Mouse (Mus musculus): ENCODE data around the gene Bcl2. TPM values are rescaled to one million over a fixed set of nuclear protein-coding genes. Genes with fewer than 3 reads are reported as not detected.
"Not testable (repeated sequence)": the region's sequence is repeated elsewhere in the genome, so short reads cannot be mapped to it uniquely, and the experiment has no call there.

Bcl2 gene
- polyA plus RNA-seq, 1 experiment from 2014 or later: 11.9 TPM

- no peaks in the 10 kb centered on the region for H3K9me3 ChIP-seq (ENCODE audit: control insufficient read depth, low read length)
- no peak overlapping the region for H3K9ac ChIP-seq (ENCODE audit: low read depth, low read length)
- WGBS: 93% methylated on average over 6 of the region's 6 CpGs
- H3K27me3 ChIP-seq (replicated peaks; ENCODE audit: control insufficient read depth, insufficient read depth, low read length): no peaks in the 10 kb centered on the region
- H3K4me2 ChIP-seq (ENCODE audit: low read depth, low read length): no peak overlapping the region
- H3K36me3 ChIP-seq (ENCODE audit: control insufficient read depth, insufficient read depth, low read length): 0 out of 2 replicates have a peak, but pooled peaks cover 3% of the 10 kb centered on the region
- H3K27ac ChIP-seq (ENCODE audit: low read length): no peak overlapping the region
- no peak overlapping the region for H3K4me3 ChIP-seq (ENCODE audit: low read length)
- ATAC-seq: no peak
- H3K4me1 ChIP-seq (ENCODE audit: control insufficient read depth, insufficient read depth, low read length): no peaks in the 10 kb centered on the region
Measured at GRCm38 (mm10) chr1:106742980-106743379, 28.9 kb upstream of the Bcl2 start.

GRCm38 (mm10) chr1:106740735-106741134 lies 26.7 kb upstream of the Bcl2 start:
- ATAC-seq: no peak
- WGBS: 94% methylated on average over 4 of the region's 4 CpGs
- Histone ChIP-seq H3K27me3 (replicated peaks; ENCODE audit: control insufficient read depth, insufficient read depth, low read length) (no peaks in the 10 kb centered on the region), H3K4me1 (ENCODE audit: control insufficient read depth, insufficient read depth, low read length) (no peaks in the 10 kb centered on the region), H3K9me3 (ENCODE audit: control insufficient read depth, low read length) (no peaks in the 10 kb centered on the region), H3K9ac (ENCODE audit: low read depth, low read length) (no peak overlapping the region), H3K4me3 (ENCODE audit: low read length) (no peak overlapping the region), H3K4me2 (ENCODE audit: low read depth, low read length) (no peak overlapping the region), H3K27ac (ENCODE audit: low read length) (no peak overlapping the region), H3K36me3 (ENCODE audit: control insufficient read depth, insufficient read depth, low read length) (0 out of 2 replicates have a peak, but pooled peaks cover 3% of the 10 kb centered on the region)

DNA sequence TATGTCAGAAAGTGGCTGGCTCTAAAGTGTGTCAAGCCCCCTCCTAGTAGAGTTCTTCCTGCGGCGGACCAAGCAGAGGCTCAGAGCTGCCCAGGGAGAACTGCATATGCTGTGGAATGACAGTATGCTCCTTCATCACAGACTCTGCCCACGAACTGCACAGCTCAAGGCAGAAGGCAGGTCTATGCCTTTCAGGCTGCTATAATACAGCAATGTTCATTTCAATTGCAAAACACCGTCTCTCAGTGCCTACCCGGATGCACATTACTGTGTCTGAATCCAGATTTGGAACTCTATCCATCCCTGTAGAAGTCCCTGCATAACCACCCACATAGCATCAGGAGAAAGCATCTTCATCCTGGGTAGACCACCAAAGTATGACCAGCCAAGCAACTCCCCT lies 25.7 kb upstream of the Bcl2 start:
- no peak overlapping the region for H3K9ac ChIP-seq (ENCODE audit: low read depth, low read length)
- H3K36me3 ChIP-seq (ENCODE audit: control insufficient read depth, insufficient read depth, low read length): 0 out of 2 replicates have a peak, but pooled peaks cover 3% of the 10 kb centered on the region
- H3K9me3 ChIP-seq (ENCODE audit: control insufficient read depth, low read length): no peaks in the 10 kb centered on the region
- H3K4me1 ChIP-seq (ENCODE audit: control insufficient read depth, insufficient read depth, low read length): no peaks in the 10 kb centered on the region
- H3K27ac ChIP-seq (ENCODE audit: low read length): no peak overlapping the region
- no peak for ATAC-seq
- H3K27me3 ChIP-seq (replicated peaks; ENCODE audit: control insufficient read depth, insufficient read depth, low read length): no peaks in the 10 kb centered on the region
- WGBS: 90% methylated on average over 5 of the region's 5 CpGs
- no peak overlapping the region for H3K4me3 ChIP-seq (ENCODE audit: low read length)
- H3K4me2 ChIP-seq (ENCODE audit: low read depth, low read length): no peak overlapping the region

GRCm38 (mm10) chr1:106738092-106738491 lies 24.0 kb upstream of the Bcl2 start:
- 81% methylated on average over 3 of the region's 3 CpGs for WGBS
- no peaks in the 10 kb centered on the region for H3K27me3 ChIP-seq (replicated peaks; ENCODE audit: control insufficient read depth, insufficient read depth, low read length)
- H3K27ac ChIP-seq (ENCODE audit: low read length): no peak overlapping the region
- ATAC-seq: no peak
- H3K4me2 ChIP-seq (ENCODE audit: low read depth, low read length): no peak overlapping the region
- H3K4me3 ChIP-seq (ENCODE audit: low read length): no peak overlapping the region
- H3K9me3 ChIP-seq (ENCODE audit: control insufficient read depth, low read length): no peaks in the 10 kb centered on the region
- no peak overlapping the region for H3K9ac ChIP-seq (ENCODE audit: low read depth, low read length)
- H3K36me3 ChIP-seq (ENCODE audit: control insufficient read depth, insufficient read depth, low read length): 0 out of 2 replicates have a peak, but pooled peaks cover 3% of the 10 kb centered on the region
- H3K4me1 ChIP-seq (ENCODE audit: control insufficient read depth, insufficient read depth, low read length): no peaks in the 10 kb centered on the region

DNA sequence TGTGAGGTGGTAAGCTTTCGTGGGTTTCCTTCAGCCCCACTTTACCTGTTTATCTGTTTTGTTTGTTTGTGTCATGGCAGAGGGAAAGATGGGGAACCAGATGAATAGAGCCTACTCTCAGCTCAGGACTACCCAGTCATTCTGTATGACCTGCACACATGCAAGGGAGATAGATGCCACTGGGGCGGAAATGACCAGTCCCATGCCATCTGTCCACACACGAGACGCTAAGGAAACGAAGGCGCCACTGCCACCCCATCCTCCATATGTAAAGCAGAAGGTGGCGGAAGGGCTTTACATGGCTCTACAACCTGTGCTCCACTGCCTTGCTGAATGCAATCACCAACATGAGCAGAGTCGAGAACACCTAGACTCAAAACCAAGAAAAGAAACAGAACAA lies 22.1 kb upstream of the Bcl2 start:
- Histone ChIP-seq H3K27ac (ENCODE audit: low read length) (no peak overlapping the region), H3K4me2 (ENCODE audit: low read depth, low read length) (no peak overlapping the region), H3K27me3 (replicated peaks; ENCODE audit: control insufficient read depth, insufficient read depth, low read length) (no peaks in the 10 kb centered on the region), H3K4me1 (ENCODE audit: control insufficient read depth, insufficient read depth, low read length) (no peaks in the 10 kb centered on the region), H3K4me3 (ENCODE audit: low read length) (no peak overlapping the region), H3K9me3 (ENCODE audit: control insufficient read depth, low read length) (no peaks in the 10 kb centered on the region), H3K9ac (ENCODE audit: low read depth, low read length) (no peak overlapping the region), H3K36me3 (ENCODE audit: control insufficient read depth, insufficient read depth, low read length) (0 out of 2 replicates have a peak, but pooled peaks cover 3% of the 10 kb centered on the region)
- ATAC-seq: no peak
- 94% methylated on average over 8 of the region's 8 CpGs for WGBS

- Histone ChIP-seq H3K27me3 (replicated peaks; ENCODE audit: control insufficient read depth, insufficient read depth, low read length) (no peaks in the 10 kb centered on the region), H3K36me3 (ENCODE audit: control insufficient read depth, insufficient read depth, low read length) (0 out of 2 replicates have a peak, but pooled peaks cover 1% of the 10 kb centered on the region), H3K4me3 (ENCODE audit: low read length) (no peak overlapping the region), H3K9me3 (ENCODE audit: control insufficient read depth, low read length) (no peaks in the 10 kb centered on the region), H3K9ac (ENCODE audit: low read depth, low read length) (no peak overlapping the region), H3K4me1 (ENCODE audit: control insufficient read depth, insufficient read depth, low read length) (no peaks in the 10 kb centered on the region), H3K27ac (ENCODE audit: low read length) (no peak overlapping the region), H3K4me2 (ENCODE audit: low read depth, low read length) (no peak overlapping the region)
- 57% methylated on average over 2 of the region's 2 CpGs for WGBS
- ATAC-seq: no peak
Measured at GRCm38 (mm10) chr1:106735586-106735985, 21.5 kb upstream of the Bcl2 start.

GRCm38 (mm10) chr1:106722061-106722460 lies 8.0 kb upstream of the Bcl2 start:
- Histone ChIP-seq H3K4me2 (ENCODE audit: low read depth, low read length) (no peak overlapping the region), H3K36me3 (ENCODE audit: control insufficient read depth, insufficient read depth, low read length) (no peaks in the 10 kb centered on the region), H3K9ac (ENCODE audit: low read depth, low read length) (no peak overlapping the region), H3K27ac (ENCODE audit: low read length) (no peak overlapping the region), H3K4me1 (ENCODE audit: control insufficient read depth, insufficient read depth, low read length) (no peaks in the 10 kb centered on the region), H3K27me3 (replicated peaks; ENCODE audit: control insufficient read depth, insufficient read depth, low read length) (no peaks in the 10 kb centered on the region), H3K4me3 (ENCODE audit: low read length) (no peak overlapping the region), H3K9me3 (ENCODE audit: control insufficient read depth, low read length) (no peaks in the 10 kb centered on the region)
- ATAC-seq: no peak
- WGBS: 59% methylated on average over 5 of the region's 5 CpGs

- not testable (repeated sequence) for H3K27ac ChIP-seq (ENCODE audit: low read length); H3K4me2 ChIP-seq (ENCODE audit: low read depth, low read length); H3K9ac ChIP-seq (ENCODE audit: low read depth, low read length); H3K4me1 ChIP-seq (ENCODE audit: control insufficient read depth, insufficient read depth, low read length); ATAC-seq; H3K36me3 ChIP-seq (ENCODE audit: control insufficient read depth, insufficient read depth, low read length); H3K4me3 ChIP-seq (ENCODE audit: low read length); H3K27me3 ChIP-seq (replicated peaks; ENCODE audit: control insufficient read depth, insufficient read depth, low read length); H3K9me3 ChIP-seq (ENCODE audit: control insufficient read depth, low read length)
- 61% methylated on average over 7 of the region's 7 CpGs for WGBS
Measured at GRCm38 (mm10) chr1:106717736-106718135, 3.7 kb upstream of the Bcl2 start.

DNA sequence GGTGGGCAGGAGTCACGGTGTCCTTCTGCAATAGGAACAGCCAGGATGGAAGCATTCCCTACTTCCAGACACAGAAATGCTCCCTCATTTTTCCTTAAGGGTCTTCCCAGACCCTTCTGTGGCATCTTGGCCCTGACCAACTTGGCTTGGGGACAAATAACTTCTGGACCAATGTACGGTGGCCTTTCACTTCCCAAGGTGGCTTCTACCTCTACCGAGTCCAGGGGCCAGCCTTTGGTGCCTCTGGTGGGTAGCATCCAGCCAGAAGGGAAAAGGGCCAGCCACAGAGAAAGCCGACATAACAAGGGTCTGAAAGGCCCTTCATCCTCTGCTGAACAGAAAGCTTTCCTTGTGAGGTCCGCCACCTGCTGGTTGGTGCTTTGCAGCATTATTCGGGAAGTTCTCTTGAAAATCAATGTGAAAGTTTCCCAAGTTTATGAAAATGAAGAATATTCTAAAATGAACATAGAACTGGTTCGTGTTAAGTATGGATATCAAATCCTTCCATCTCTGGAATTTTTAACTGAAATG lies 3.1 kb upstream of the Bcl2 start:
- Histone ChIP-seq H3K27me3 (replicated peaks; ENCODE audit: control insufficient read depth, insufficient read depth, low read length) (no peaks in the 10 kb centered on the region), H3K9ac (ENCODE audit: low read depth, low read length) (no peak overlapping the region), H3K4me3 (ENCODE audit: low read length) (no peak overlapping the region), H3K9me3 (ENCODE audit: control insufficient read depth, low read length) (no peaks in the 10 kb centered on the region), H3K4me1 (ENCODE audit: control insufficient read depth, insufficient read depth, low read length) (peaks cover 6% of the 10 kb centered on the region), H3K4me2 (ENCODE audit: low read depth, low read length) (no peak overlapping the region), H3K36me3 (ENCODE audit: control insufficient read depth, insufficient read depth, low read length) (no peaks in the 10 kb centered on the region), H3K27ac (ENCODE audit: low read length) (no peak overlapping the region)
- 37% methylated on average over 7 of the region's 7 CpGs for WGBS
- ATAC-seq: no peak

- H3K4me2 ChIP-seq (ENCODE audit: low read depth, low read length): no peak overlapping the region
- no peaks in the 10 kb centered on the region for H3K27me3 ChIP-seq (replicated peaks; ENCODE audit: control insufficient read depth, insufficient read depth, low read length)
- H3K4me3 ChIP-seq (ENCODE audit: low read length): no peak overlapping the region
- no peak overlapping the region for H3K27ac ChIP-seq (ENCODE audit: low read length)
- ATAC-seq: no peak
- no peaks in the 10 kb centered on the region for H3K36me3 ChIP-seq (ENCODE audit: control insufficient read depth, insufficient read depth, low read length)
- WGBS: 85% methylated on average over 3 of the region's 3 CpGs
- H3K9me3 ChIP-seq (ENCODE audit: control insufficient read depth, low read length): no peaks in the 10 kb centered on the region
- H3K4me1 ChIP-seq (ENCODE audit: control insufficient read depth, insufficient read depth, low read length): peaks cover 15% of the 10 kb centered on the region
- no peak overlapping the region for H3K9ac ChIP-seq (ENCODE audit: low read depth, low read length)
Measured at GRCm38 (mm10) chr1:106716141-106716540, 2.1 kb upstream of the Bcl2 start.
